Mouse (Mus musculus): ENCODE results near the gene Ralb. TPM values are rescaled to one million over a fixed set of nuclear protein-coding genes. Genes with fewer than 3 reads are reported as not detected.

Gene Ralb
- polyA plus RNA-seq, 1 experiment from 2014 or later, result 145 TPM

- Histone ChIP-seq H3K27me3 (replicated peaks; ENCODE audit: control insufficient read depth, insufficient read depth, low read length) (no peaks in the 10 kb centered on the region), H3K4me1 (replicated peaks; ENCODE audit: control insufficient read depth, insufficient read depth, low read length) (0 out of 2 replicates have a peak, but pooled peaks cover 7% of the 10 kb centered on the region), H3K4me2 (replicated peaks; ENCODE audit: low read depth) (no peak overlapping the region), H3K9me3 (ENCODE audit: control insufficient read depth) (no peaks in the 10 kb centered on the region), H3K9ac (ENCODE audit: low read depth, low read length) (no peak overlapping the region), H3K27ac (ENCODE audit: low read depth, low read length) (no peak overlapping the region), H3K36me3 (ENCODE audit: control insufficient read depth, insufficient read depth) (0 out of 2 replicates have a peak, but pooled peaks cover 8% of the 10 kb centered on the region), H3K4me3 (ENCODE audit: low read depth, low read length) (no peak overlapping the region)
- ATAC-seq, result no peak
- TF ChIP-seq CTCF (IDR thresholded peaks at IDR 0.05; ENCODE audit: low read depth), result peak; percentile 67
- 74% methylated on average over 2 of the region's 2 CpGs for WGBS
These were observed 10.4 kb downstream of the Ralb start for GRCm38 (mm10) chr1:119494024-119494711.

GRCm38 (mm10) chr1:119492505-119492904 is 12.1 kb downstream of the Ralb start:
- 0 out of 2 replicates have a peak, but pooled peaks have one; percentile 14 for ATAC-seq

GRCm38 (mm10) chr1:119492097-119492496 is 12.5 kb downstream of the Ralb start:
- Histone ChIP-seq H3K4me3 (ENCODE audit: low read depth, low read length) (no peak overlapping the region; the same call in 1 of the 2 replicates), H3K27me3 (replicated peaks; ENCODE audit: control insufficient read depth, insufficient read depth, low read length) (no peaks in the 10 kb centered on the region), H3K27ac (ENCODE audit: low read depth, low read length) (peak overlapping the region; percentile 24; the same call in 1 of the 2 replicates), H3K36me3 (ENCODE audit: control insufficient read depth, insufficient read depth) (0 out of 2 replicates have a peak, but pooled peaks cover 8% of the 10 kb centered on the region), H3K4me2 (replicated peaks; ENCODE audit: low read depth) (peak overlapping the region; percentile 53), H3K9ac (ENCODE audit: low read depth, low read length) (no peak overlapping the region), H3K9me3 (ENCODE audit: control insufficient read depth) (no peaks in the 10 kb centered on the region), H3K4me1 (replicated peaks; ENCODE audit: control insufficient read depth, insufficient read depth, low read length) (0 out of 2 replicates have a peak, but pooled peaks cover 3% of the 10 kb centered on the region)
- no peak for TF ChIP-seq CTCF (IDR thresholded peaks at IDR 0.05; ENCODE audit: low read depth)
- 14% methylated on average over 11 of the region's 11 CpGs for WGBS
- ATAC-seq, result peak; percentile 51; the same call in 1 of the 2 replicates

More at GRCm38 (mm10) chr1:119492505-119492904, 12.1 kb downstream of the Ralb start:
- 0 out of 2 replicates have a peak, but pooled peaks cover 8% of the 10 kb centered on the region for H3K36me3 ChIP-seq (ENCODE audit: control insufficient read depth, insufficient read depth)
- H3K9me3 ChIP-seq (ENCODE audit: control insufficient read depth), result no peaks in the 10 kb centered on the region
- TF ChIP-seq CTCF (IDR thresholded peaks at IDR 0.05; ENCODE audit: low read depth), result no peak
- no peaks in the 10 kb centered on the region for H3K27me3 ChIP-seq (replicated peaks; ENCODE audit: control insufficient read depth, insufficient read depth, low read length)
- H3K27ac ChIP-seq (ENCODE audit: low read depth, low read length), result 0 out of 2 replicates have a peak overlapping the region, but pooled peaks have one; percentile 24
- H3K9ac ChIP-seq (ENCODE audit: low read depth, low read length), result no peak overlapping the region
- 0 out of 2 replicates have a peak, but pooled peaks cover 3% of the 10 kb centered on the region for H3K4me1 ChIP-seq (replicated peaks; ENCODE audit: control insufficient read depth, insufficient read depth, low read length)
- H3K4me3 ChIP-seq (ENCODE audit: low read depth, low read length), result no peak overlapping the region
- WGBS, result 81% methylated on average over 1 of the region's 1 CpGs
- H3K4me2 ChIP-seq (replicated peaks; ENCODE audit: low read depth), result peak overlapping the region; percentile 53

DNA sequence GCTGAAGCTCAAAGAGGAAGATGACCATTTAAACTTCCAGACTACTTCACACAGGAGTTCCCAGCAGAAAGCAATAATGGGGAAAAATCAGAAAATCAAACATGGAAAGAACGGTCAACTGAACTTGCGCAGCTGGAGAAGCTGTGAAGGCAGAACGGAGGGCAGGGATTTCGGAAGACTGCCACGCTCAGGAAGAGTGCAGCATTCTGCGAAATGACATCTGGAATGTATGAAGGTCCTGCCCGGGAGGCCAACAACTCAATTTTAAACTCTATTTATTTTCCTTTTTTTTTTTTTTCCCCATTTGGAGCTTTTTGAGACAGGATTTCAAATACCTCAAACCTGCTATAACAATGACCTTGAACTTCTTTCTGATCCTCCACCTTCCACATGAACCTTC is 13.8 kb downstream of the Ralb start:
- Histone ChIP-seq H3K4me1 (replicated peaks; ENCODE audit: control insufficient read depth, insufficient read depth, low read length) (0 out of 2 replicates have a peak, but pooled peaks cover 3% of the 10 kb centered on the region), H3K4me3 (ENCODE audit: low read depth, low read length) (no peak overlapping the region), H3K36me3 (ENCODE audit: control insufficient read depth, insufficient read depth) (0 out of 2 replicates have a peak, but pooled peaks cover 8% of the 10 kb centered on the region), H3K9me3 (ENCODE audit: control insufficient read depth) (no peaks in the 10 kb centered on the region), H3K27me3 (replicated peaks; ENCODE audit: control insufficient read depth, insufficient read depth, low read length) (no peaks in the 10 kb centered on the region), H3K27ac (ENCODE audit: low read depth, low read length) (no peak overlapping the region), H3K9ac (ENCODE audit: low read depth, low read length) (no peak overlapping the region), H3K4me2 (replicated peaks; ENCODE audit: low read depth) (no peak overlapping the region)
- ATAC-seq, result no peak
- no peak for TF ChIP-seq CTCF (IDR thresholded peaks at IDR 0.05; ENCODE audit: low read depth)
- 85% methylated on average over 7 of the region's 7 CpGs for WGBS

DNA sequence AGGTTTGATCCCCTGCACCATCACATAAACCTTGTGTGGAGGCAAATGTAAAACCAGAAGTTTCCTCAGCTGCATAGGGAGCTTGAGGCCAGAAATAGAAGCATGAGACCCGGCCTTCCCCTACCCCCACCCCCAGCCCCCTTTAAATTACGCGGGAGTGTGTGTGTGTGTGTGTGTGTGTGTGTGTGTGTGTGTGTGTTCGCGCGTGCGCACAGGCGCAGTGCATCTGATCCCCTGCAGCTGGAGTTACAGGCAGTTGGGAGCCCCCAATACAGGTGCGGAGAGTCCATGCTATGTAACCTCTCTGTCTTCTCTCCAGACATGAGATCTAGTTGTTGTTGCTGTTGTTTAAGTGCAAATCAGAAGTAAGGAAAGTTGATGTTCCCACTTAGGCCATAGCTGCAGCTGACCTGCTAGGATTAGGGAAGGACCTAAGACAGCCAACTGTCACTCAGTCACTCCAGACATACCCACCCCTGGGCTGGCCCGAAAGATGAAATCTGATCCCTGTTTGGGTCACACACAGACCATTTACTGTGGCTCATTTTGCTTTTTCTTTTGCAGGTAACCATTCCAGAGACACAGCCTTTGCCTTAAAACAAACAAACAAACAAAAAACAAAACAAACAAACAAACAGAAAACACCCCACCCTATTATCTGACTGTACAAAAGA is 16.5 kb downstream of the Ralb start:
- Histone ChIP-seq H3K4me1 (replicated peaks; ENCODE audit: control insufficient read depth, insufficient read depth, low read length) (0 out of 2 replicates have a peak, but pooled peaks cover 3% of the 10 kb centered on the region), H3K9ac (ENCODE audit: low read depth, low read length) (no peak overlapping the region), H3K9me3 (ENCODE audit: control insufficient read depth) (no peaks in the 10 kb centered on the region), H3K36me3 (ENCODE audit: control insufficient read depth, insufficient read depth) (peaks cover 2% of the 10 kb centered on the region; the same call in 1 of the 2 replicates), H3K4me2 (replicated peaks; ENCODE audit: low read depth) (no peak overlapping the region), H3K27me3 (replicated peaks; ENCODE audit: control insufficient read depth, insufficient read depth, low read length) (no peaks in the 10 kb centered on the region), H3K4me3 (ENCODE audit: low read depth, low read length) (no peak overlapping the region), H3K27ac (ENCODE audit: low read depth, low read length) (no peak overlapping the region)
- no peak for ATAC-seq
- TF ChIP-seq CTCF (IDR thresholded peaks at IDR 0.05; ENCODE audit: low read depth), result no peak
- WGBS, result 78% methylated on average over 10 of the region's 10 CpGs

DNA sequence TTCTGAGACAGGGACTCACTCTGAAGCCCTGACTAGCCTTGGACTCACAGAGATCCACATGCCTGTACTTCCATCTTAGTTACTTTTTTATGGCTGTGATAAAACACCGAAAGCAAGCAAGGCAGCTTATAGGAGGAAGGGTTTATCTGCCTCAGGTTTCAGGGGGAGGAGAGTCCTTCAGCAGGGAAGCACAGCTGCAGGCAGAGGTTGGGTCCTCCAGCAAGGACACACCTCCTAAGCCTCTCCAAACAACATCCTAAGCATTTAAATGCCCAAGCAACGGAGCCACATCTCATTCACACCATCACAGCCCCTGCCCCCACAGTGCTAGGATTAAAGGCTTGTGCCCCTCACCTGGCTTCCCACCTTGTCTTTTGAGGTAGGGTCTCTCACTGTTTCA is 18.8 kb downstream of the Ralb start:
- Histone ChIP-seq H3K4me1 (replicated peaks; ENCODE audit: control insufficient read depth, insufficient read depth, low read length) (no peaks in the 10 kb centered on the region), H3K9ac (ENCODE audit: low read depth, low read length) (no peak overlapping the region), H3K27ac (ENCODE audit: low read depth, low read length) (no peak overlapping the region), H3K36me3 (ENCODE audit: control insufficient read depth, insufficient read depth) (peaks cover 2% of the 10 kb centered on the region; the same call in 1 of the 2 replicates), H3K4me2 (replicated peaks; ENCODE audit: low read depth) (no peak overlapping the region), H3K4me3 (ENCODE audit: low read depth, low read length) (no peak overlapping the region), H3K9me3 (ENCODE audit: control insufficient read depth) (no peaks in the 10 kb centered on the region), H3K27me3 (replicated peaks; ENCODE audit: control insufficient read depth, insufficient read depth, low read length) (no peaks in the 10 kb centered on the region)
- ATAC-seq, result peak; percentile 34
- TF ChIP-seq CTCF (IDR thresholded peaks at IDR 0.05; ENCODE audit: low read depth), result no peak
- WGBS, result 13% methylated on average over 2 of the region's 2 CpGs
